Mouse (Mus musculus): ENCODE results near the gene Tssc4. TPM values are rescaled to one million over a fixed set of nuclear protein-coding genes. Genes with fewer than 3 reads are reported as not detected.

The Tssc4 gene
- polyA plus RNA-seq, 1 experiment from 2014 or later = 69.1 TPM

- ATAC-seq (replicated peaks; ENCODE audit: low FRiP score, low read depth) (peak; percentile 3; the same call in 1 of the 2 replicates), DNase-seq (ENCODE audit: low spot score) (peak; percentile 77)
- no peaks in the 10 kb centered on the region for H3K36me3 ChIP-seq (ENCODE audit: insufficient read depth, low read length)
- no peak overlapping the region for H3K4me2 ChIP-seq (ENCODE audit: low read length)
- H3K27me3 ChIP-seq (ENCODE audit: insufficient read depth, low read length) = no peaks in the 10 kb centered on the region
- TF ChIP-seq CTCF (IDR thresholded peaks at IDR 0.05; ENCODE audit: low read depth) = peak; percentile 86
- H3K9ac ChIP-seq (ENCODE audit: low read depth, low read length) = 0 out of 2 replicates have a peak overlapping the region, but pooled peaks have one; percentile 31
- no peak overlapping the region for H3K4me3 ChIP-seq (replicated peaks; ENCODE audit: low read depth, low read length)
- no peaks in the 10 kb centered on the region for H3K9me3 ChIP-seq (replicated peaks; ENCODE audit: low read length)
- 38% methylated on average over 2 of the region's 2 CpGs for WGBS
- H3K27ac ChIP-seq = peak overlapping the region; percentile 39; the same call in 1 of the 2 replicates
- H3K4me1 ChIP-seq (replicated peaks; ENCODE audit: insufficient read depth, low read length) = no peaks in the 10 kb centered on the region
Measured at GRCm38 (mm10) chr7:143086366-143086765, 17.3 kb downstream of the Tssc4 start.

GRCm38 (mm10) chr7:143087070-143087579 lies 18.1 kb downstream of the Tssc4 start:
- DNase-seq (ENCODE audit: low spot score) (peak; percentile 76), ATAC-seq (replicated peaks; ENCODE audit: low FRiP score, low read depth) (peak; percentile 67)
- Histone ChIP-seq H3K27ac (peak overlapping the region; percentile 39; the same call in 1 of the 2 replicates), H3K36me3 (ENCODE audit: insufficient read depth, low read length) (no peaks in the 10 kb centered on the region), H3K4me3 (replicated peaks; ENCODE audit: low read depth, low read length) (no peak overlapping the region), H3K27me3 (ENCODE audit: insufficient read depth, low read length) (no peaks in the 10 kb centered on the region), H3K4me1 (replicated peaks; ENCODE audit: insufficient read depth, low read length) (no peaks in the 10 kb centered on the region), H3K9ac (ENCODE audit: low read depth, low read length) (peak overlapping the region; percentile 31; the same call in 1 of the 2 replicates), H3K9me3 (replicated peaks; ENCODE audit: low read length) (no peaks in the 10 kb centered on the region), H3K4me2 (ENCODE audit: low read length) (no peak overlapping the region)
- TF ChIP-seq CTCF (IDR thresholded peaks at IDR 0.05; ENCODE audit: low read depth) = peak; percentile 76
- WGBS = 26% methylated on average over 4 of the region's 4 CpGs

- no peaks in the 10 kb centered on the region for H3K36me3 ChIP-seq (ENCODE audit: insufficient read depth, low read length)
- no peak for ATAC-seq (replicated peaks; ENCODE audit: low FRiP score, low read depth)
- no peaks in the 10 kb centered on the region for H3K4me1 ChIP-seq (replicated peaks; ENCODE audit: insufficient read depth, low read length)
- H3K4me3 ChIP-seq (replicated peaks; ENCODE audit: low read depth, low read length) = no peak overlapping the region
- WGBS = 74% methylated on average over 3 of the region's 3 CpGs
- no peak overlapping the region for H3K9ac ChIP-seq (ENCODE audit: low read depth, low read length)
- no peak overlapping the region for H3K27ac ChIP-seq
- no peaks in the 10 kb centered on the region for H3K27me3 ChIP-seq (ENCODE audit: insufficient read depth, low read length)
- no peaks in the 10 kb centered on the region for H3K9me3 ChIP-seq (replicated peaks; ENCODE audit: low read length)
- H3K4me2 ChIP-seq (ENCODE audit: low read length) = no peak overlapping the region
- TF ChIP-seq CTCF (IDR thresholded peaks at IDR 0.05; ENCODE audit: low read depth) = no peak
- DNase-seq (ENCODE audit: low spot score) = no peak
Measured at GRCm38 (mm10) chr7:143093847-143094246, 24.8 kb downstream of the Tssc4 start.

GRCm38 (mm10) chr7:143094592-143095553 lies 25.8 kb downstream of the Tssc4 start, which contains the start of gene Trpm5:
Trpm5 (minus strand) TSS chr7:143094642.
- H3K36me3 ChIP-seq (ENCODE audit: insufficient read depth, low read length) = no peaks in the 10 kb centered on the region

GRCm38 (mm10) chr7:143095554-143095907 lies 26.5 kb downstream of the Tssc4 start:
- Histone ChIP-seq H3K36me3 (ENCODE audit: insufficient read depth, low read length) (no peaks in the 10 kb centered on the region), H3K4me1 (replicated peaks; ENCODE audit: insufficient read depth, low read length) (0 out of 2 replicates have a peak, but pooled peaks cover 1% of the 10 kb centered on the region), H3K9ac (ENCODE audit: low read depth, low read length) (no peak overlapping the region), H3K4me3 (replicated peaks; ENCODE audit: low read depth, low read length) (no peak overlapping the region), H3K27me3 (ENCODE audit: insufficient read depth, low read length) (no peaks in the 10 kb centered on the region), H3K27ac (no peak overlapping the region), H3K9me3 (replicated peaks; ENCODE audit: low read length) (no peaks in the 10 kb centered on the region), H3K4me2 (ENCODE audit: low read length) (no peak overlapping the region)
- ATAC-seq (replicated peaks; ENCODE audit: low FRiP score, low read depth) = no peak
- 46% methylated on average over 1 of the region's 1 CpGs for WGBS
- DNase-seq (ENCODE audit: low spot score) = no peak
- TF ChIP-seq CTCF (IDR thresholded peaks at IDR 0.05; ENCODE audit: low read depth) = no peak

More at GRCm38 (mm10) chr7:143094592-143095553, 25.8 kb downstream of the Tssc4 start, which contains the start of gene Trpm5:
- H3K9me3 ChIP-seq (replicated peaks; ENCODE audit: low read length) = no peaks in the 10 kb centered on the region
- WGBS = 42% methylated on average over 10 of the region's 10 CpGs
- no peak within 1 kb of the TSS for H3K4me3 ChIP-seq (replicated peaks; ENCODE audit: low read depth, low read length)
- no peak within 1 kb of the TSS for H3K27ac ChIP-seq
- no peaks in the 10 kb centered on the region for H3K4me1 ChIP-seq (replicated peaks; ENCODE audit: insufficient read depth, low read length)
- H3K4me2 ChIP-seq (ENCODE audit: low read length) = no peak within 1 kb of the TSS
- H3K9ac ChIP-seq (ENCODE audit: low read depth, low read length) = no peak within 1 kb of the TSS
- DNase-seq (ENCODE audit: low spot score) (peak; percentile 70), ATAC-seq (replicated peaks; ENCODE audit: low FRiP score, low read depth) (peak; percentile 41; the same call in 1 of the 2 replicates)
- no peaks in the 10 kb centered on the region for H3K27me3 ChIP-seq (ENCODE audit: insufficient read depth, low read length)
- peak; percentile 90 for TF ChIP-seq CTCF (IDR thresholded peaks at IDR 0.05; ENCODE audit: low read depth)

GRCm38 (mm10) chr7:143100759-143101158 lies 31.7 kb downstream of the Tssc4 start:
- Histone ChIP-seq H3K9ac (ENCODE audit: low read depth, low read length) (no peak overlapping the region), H3K4me3 (replicated peaks; ENCODE audit: low read depth, low read length) (no peak overlapping the region), H3K9me3 (replicated peaks; ENCODE audit: low read length) (no peaks in the 10 kb centered on the region), H3K4me2 (ENCODE audit: low read length) (no peak overlapping the region), H3K36me3 (ENCODE audit: insufficient read depth, low read length) (no peaks in the 10 kb centered on the region), H3K27me3 (ENCODE audit: insufficient read depth, low read length) (no peaks in the 10 kb centered on the region), H3K27ac (no peak overlapping the region), H3K4me1 (replicated peaks; ENCODE audit: insufficient read depth, low read length) (0 out of 2 replicates have a peak, but pooled peaks cover 2% of the 10 kb centered on the region)
- TF ChIP-seq CTCF (IDR thresholded peaks at IDR 0.05; ENCODE audit: low read depth) = no peak
- WGBS = 49% methylated on average over 4 of the region's 4 CpGs
- ATAC-seq (replicated peaks; ENCODE audit: low FRiP score, low read depth) (no peak), DNase-seq (ENCODE audit: low spot score) (no peak)
